Mouse (Mus musculus) heart, embryonic 14.5 days (tissue): Measurements from ENCODE around the gene Spock1. TPM values are rescaled to one million over a fixed set of nuclear protein-coding genes. Genes with fewer than 3 reads are reported as not detected.

Source experiments
- ATAC-seq: fragments of 200-750 bp; cut with Nextera tagmentation; 2 replicates; pipeline ENCODE4 v1.8.0; 2017; ENCODE audit warnings: low read depth, moderate TSS enrichment; ENCODE audit not compliant: insufficient number of reproducible peaks, insufficient read depth, low FRiP score
- H3K27ac ChIP-seq, 2 experiments: fragments of 200-500 bp in 1 of 2; fragments of 300-500 bp in 1 of 2; sonication (generic) in 1 of 2; replicated peaks in 1 of 2; 2 replicates each; pipeline ENCODE4 v1.5.1; 2012 to 2014; ENCODE audit warnings: low read depth in 2 of 2, low read length in 2 of 2, control low read depth in 1 of 2, mild to moderate bottlenecking in 1 of 2, mixed read lengths in 1 of 2; ENCODE audit not compliant: control insufficient read depth in 1 of 2, insufficient read depth in 1 of 2
- H3K27me3 ChIP-seq: fragments of 300-500 bp; sonication (generic); 2 replicates; pipeline ENCODE4 v1.6.1; 2014; ENCODE audit warnings: mild to moderate bottlenecking, low read length, control low read depth; ENCODE audit not compliant: control insufficient read depth, insufficient read depth
- H3K36me3 ChIP-seq: fragments of 300-500 bp; sonication (generic); 2 replicates; pipeline ENCODE4 v1.6.1; 2014; ENCODE audit warnings: mild to moderate bottlenecking, control low read depth, low read length, mixed read lengths; ENCODE audit not compliant: control insufficient read depth, insufficient read depth
- H3K4me1 ChIP-seq, 2 experiments: fragments of 200-500 bp in 1 of 2; fragments of 300-500 bp in 1 of 2; sonication (generic) in 1 of 2; 2 replicates each; pipeline ENCODE4 v1.6.1; 2012 to 2014; ENCODE audit warnings: low read length in 2 of 2, control low read depth in 1 of 2, mixed read lengths in 1 of 2; ENCODE audit not compliant: control insufficient read depth in 2 of 2, insufficient read depth in 2 of 2
- H3K4me2 ChIP-seq: fragments of 300-500 bp; sonication (generic); 2 replicates; pipeline ENCODE4 v1.6.1; 2014; ENCODE audit warnings: mild to moderate bottlenecking, low read length
- H3K4me3 ChIP-seq, 2 experiments: fragments of 200-500 bp in 1 of 2; fragments of 300-500 bp in 1 of 2; sonication (generic) in 1 of 2; 2 replicates each; pipeline ENCODE4 v1.5.1; 2012 to 2014; ENCODE audit warnings: low read length in 2 of 2, mild to moderate bottlenecking in 2 of 2, control low read depth in 1 of 2, low read depth in 1 of 2, moderate library complexity in 1 of 2; ENCODE audit not compliant: control insufficient read depth in 1 of 2, insufficient read depth in 1 of 2
- H3K9ac ChIP-seq: fragments of 300-500 bp; sonication (generic); 2 replicates; pipeline ENCODE4 v1.6.1; 2014; ENCODE audit warnings: mild to moderate bottlenecking, low read length
- H3K9me3 ChIP-seq: fragments of 300-500 bp; sonication (generic); 2 replicates; pipeline ENCODE4 v1.6.1; 2016; ENCODE audit warnings: low read length, control low read depth; ENCODE audit not compliant: control insufficient read depth
- WGBS: fragments of 180-500 bp; shearing (Covaris S2); extraction: QIAGEN DNeasy Blood & Tissue Kit; methylation state at CpG from one replicate; pipeline ENCODE4 v1.1.7; 2014; 5-methylcytosine and 5-hydroxymethylcytosine counted together
- polyA plus RNA-seq: library from polyadenylated mRNA; unstranded; fragments of >200 nt; fragmentation: Nextera tagmentation; extraction: Ambion mirVana; gene quantifications from 2 replicates; pipeline ENCODE4 v1.2.1, GENCODE M21; 2014

Spock1 gene
- polyA plus RNA-seq, 1 experiment from 2014 or later = 0.70 TPM

DNA sequence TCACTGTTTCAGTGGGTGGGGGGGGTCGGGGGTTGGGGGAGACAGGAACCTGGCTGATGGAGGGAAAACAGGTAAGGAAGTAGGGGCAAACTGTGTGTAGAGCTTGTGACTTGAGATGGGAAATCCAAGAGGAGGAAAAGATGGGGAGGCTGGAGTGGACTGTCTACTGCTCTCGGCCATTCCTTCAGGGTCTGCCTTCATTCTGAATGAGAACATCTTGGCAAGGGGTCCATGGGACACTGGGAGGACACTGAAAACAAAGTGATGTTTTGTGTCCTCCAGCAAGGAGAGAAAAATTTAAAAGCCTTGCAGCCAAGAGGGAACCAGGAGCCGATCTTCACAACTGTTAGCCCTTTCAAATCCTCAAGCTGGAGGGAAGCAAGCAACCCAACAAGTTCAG, 463.2 kb downstream of the Spock1 start:
- 78% methylated on average over 3 of the region's 3 CpGs for WGBS
- Histone ChIP-seq H3K36me3 (no peaks in the 10 kb centered on the region), H3K4me2 (no peak overlapping the region), H3K27me3 (0 out of 2 replicates have a peak, but pooled peaks cover 4% of the 10 kb centered on the region), H3K4me1 (no peaks in the 10 kb centered on the region), H3K4me3 (no peak overlapping the region), H3K9me3 (no peaks in the 10 kb centered on the region), H3K27ac (no peak overlapping the region), H3K9ac (no peak overlapping the region)
- ATAC-seq = no peak

- Histone ChIP-seq H3K36me3 (no peaks in the 10 kb centered on the region), H3K4me2 (no peak overlapping the region), H3K4me1 (no peaks in the 10 kb centered on the region), H3K27me3 (no peaks in the 10 kb centered on the region), H3K9me3 (no peaks in the 10 kb centered on the region), H3K9ac (no peak overlapping the region), H3K4me3 (no peak overlapping the region), H3K27ac (no peak overlapping the region)
- 85% methylated on average over 7 of the region's 7 CpGs for WGBS
- no peak for ATAC-seq
These were observed 468.0 kb downstream of the Spock1 start for GRCm38 (mm10) chr13:57440111-57440510.

GRCm38 (mm10) chr13:57435726-57436220, 472.4 kb downstream of the Spock1 start:
- WGBS = 78% methylated on average over 10 of the region's 10 CpGs
- no peaks in the 10 kb centered on the region for H3K27me3 ChIP-seq
- no peaks in the 10 kb centered on the region for H3K4me1 ChIP-seq
- H3K4me2 ChIP-seq = no peak overlapping the region
- H3K9ac ChIP-seq = no peak overlapping the region
- H3K4me3 ChIP-seq = no peak overlapping the region
- no peaks in the 10 kb centered on the region for H3K36me3 ChIP-seq
- 0 out of 2 replicates have a peak, but pooled peaks cover 4% of the 10 kb centered on the region for H3K9me3 ChIP-seq
- no peak for ATAC-seq
- H3K27ac ChIP-seq = no peak overlapping the region

GRCm38 (mm10) chr13:57433848-57434247, 474.3 kb downstream of the Spock1 start:
- 82% methylated on average over 4 of the region's 4 CpGs for WGBS
- no peak for ATAC-seq

GRCm38 (mm10) chr13:57431815-57432214, 476.3 kb downstream of the Spock1 start:
- no peaks in the 10 kb centered on the region for H3K27me3 ChIP-seq
- no peaks in the 10 kb centered on the region for H3K4me1 ChIP-seq
- no peak overlapping the region for H3K4me2 ChIP-seq
- H3K27ac ChIP-seq = no peak overlapping the region
- H3K9ac ChIP-seq = no peak overlapping the region
- H3K9me3 ChIP-seq = 0 out of 2 replicates have a peak, but pooled peaks cover 4% of the 10 kb centered on the region
- 92% methylated on average over 4 of the region's 4 CpGs for WGBS
- H3K4me3 ChIP-seq = no peak overlapping the region
- no peaks in the 10 kb centered on the region for H3K36me3 ChIP-seq
- ATAC-seq = no peak

More at GRCm38 (mm10) chr13:57433848-57434247, 474.3 kb downstream of the Spock1 start:
- 0 out of 2 replicates have a peak, but pooled peaks cover 4% of the 10 kb centered on the region for H3K9me3 ChIP-seq
- H3K4me1 ChIP-seq = no peaks in the 10 kb centered on the region
- H3K36me3 ChIP-seq = no peaks in the 10 kb centered on the region
- no peak overlapping the region for H3K4me3 ChIP-seq
- H3K9ac ChIP-seq = no peak overlapping the region
- H3K4me2 ChIP-seq = no peak overlapping the region
- H3K27ac ChIP-seq = no peak overlapping the region
- H3K27me3 ChIP-seq = no peaks in the 10 kb centered on the region

GRCm38 (mm10) chr13:57428840-57429239, 479.3 kb downstream of the Spock1 start:
- 63% methylated on average over 14 of the region's 14 CpGs for WGBS
- Histone ChIP-seq H3K4me2 (no peak overlapping the region), H3K27ac (no peak overlapping the region), H3K27me3 (no peaks in the 10 kb centered on the region), H3K4me3 (no peak overlapping the region), H3K9me3 (0 out of 2 replicates have a peak, but pooled peaks cover 4% of the 10 kb centered on the region), H3K9ac (no peak overlapping the region), H3K4me1 (no peaks in the 10 kb centered on the region), H3K36me3 (no peaks in the 10 kb centered on the region)
- ATAC-seq = no peak

GRCm38 (mm10) chr13:57418781-57419180, 489.4 kb downstream of the Spock1 start:
- H3K4me1 ChIP-seq = no peaks in the 10 kb centered on the region
- no peaks in the 10 kb centered on the region for H3K27me3 ChIP-seq
- 82% methylated on average over 5 of the region's 5 CpGs for WGBS
- no peak overlapping the region for H3K9ac ChIP-seq
- no peak for ATAC-seq
- H3K4me2 ChIP-seq = no peak overlapping the region
- H3K4me3 ChIP-seq = no peak overlapping the region
- no peak overlapping the region for H3K27ac ChIP-seq
- no peaks in the 10 kb centered on the region for H3K9me3 ChIP-seq
- H3K36me3 ChIP-seq = no peaks in the 10 kb centered on the region

DNA sequence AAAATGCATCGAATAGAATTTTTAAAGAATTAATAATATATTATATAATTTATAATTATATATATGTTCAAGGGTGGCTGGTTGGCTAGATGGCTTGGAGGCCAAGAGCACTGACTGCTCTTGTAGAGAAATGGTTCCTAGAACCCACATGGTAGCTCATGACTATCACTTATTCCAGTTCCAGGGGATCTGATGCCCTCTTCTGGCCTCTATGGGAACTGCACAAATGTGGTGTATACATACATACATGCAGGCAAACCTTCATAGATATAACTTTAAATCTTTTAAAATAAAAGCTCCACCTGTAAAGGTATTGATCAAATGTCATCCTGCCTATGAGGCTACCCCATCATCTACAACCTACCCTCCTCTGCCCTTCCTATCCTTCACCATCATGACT, 493.4 kb downstream of the Spock1 start:
- peaks cover 0 to 7% of the 10 kb centered on the region in 2 experiments; a peak in 1 of 4 replicates for H3K4me1 ChIP-seq
- H3K4me2 ChIP-seq = no peak overlapping the region
- no peak overlapping the region for H3K27ac ChIP-seq
- no peak overlapping the region for H3K9ac ChIP-seq
- H3K36me3 ChIP-seq = no peaks in the 10 kb centered on the region
- H3K9me3 ChIP-seq = no peaks in the 10 kb centered on the region
- no peaks in the 10 kb centered on the region for H3K27me3 ChIP-seq
- 96% methylated on average over 1 of the region's 1 CpGs for WGBS
- no peak overlapping the region for H3K4me3 ChIP-seq
- ATAC-seq = no peak
